Mouse (Mus musculus) layer of hippocampus, adult 11-12 months (tissue): ENCODE data around the gene Bcas1.

Source experiments
- DNase-seq: peaks from one replicate; pipeline ENCODE4 v3.0.0; 2022; ENCODE audit warnings: low spot score

Gene Bcas1

GRCm38 (mm10) chr2:170418748-170419147 is 8.9 kb downstream of the Bcas1 start:
- DNase-seq = peak; percentile 30

DNA sequence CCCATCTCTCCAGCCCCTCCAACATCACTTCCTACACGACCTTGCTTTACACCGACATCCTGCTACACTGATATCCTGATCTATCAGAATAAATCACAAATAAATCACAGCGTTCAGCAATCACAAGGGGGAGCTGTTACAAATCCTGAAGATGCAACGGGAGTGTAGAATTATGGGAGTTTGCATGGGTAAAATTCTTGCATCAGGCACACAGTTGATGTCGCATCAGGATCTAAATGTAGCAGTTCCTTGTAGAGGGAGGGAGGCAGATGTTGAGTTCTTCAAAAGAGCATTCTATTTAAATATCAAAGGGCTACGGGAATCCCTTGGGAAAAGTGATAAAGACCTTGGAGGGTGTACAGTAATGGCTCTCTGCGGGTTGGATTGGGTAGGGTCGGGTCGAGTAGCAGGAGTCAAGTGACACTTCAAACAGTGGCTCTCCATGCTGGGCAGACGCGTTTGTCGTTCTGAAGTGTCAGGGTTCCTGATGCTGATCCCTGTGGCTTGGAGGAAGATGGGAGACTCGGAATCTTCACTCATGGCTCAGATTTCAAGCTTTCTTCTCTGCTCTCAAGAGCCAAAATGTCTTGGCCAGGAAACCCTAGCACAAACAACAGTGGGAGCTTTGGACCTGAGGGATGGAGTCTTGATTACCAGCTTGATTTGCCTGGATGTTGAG is 16.0 kb downstream of the Bcas1 start:
- no peak for DNase-seq

GRCm38 (mm10) chr2:170410677-170411489 is 16.8 kb downstream of the Bcas1 start:
- DNase-seq = no peak

DNA sequence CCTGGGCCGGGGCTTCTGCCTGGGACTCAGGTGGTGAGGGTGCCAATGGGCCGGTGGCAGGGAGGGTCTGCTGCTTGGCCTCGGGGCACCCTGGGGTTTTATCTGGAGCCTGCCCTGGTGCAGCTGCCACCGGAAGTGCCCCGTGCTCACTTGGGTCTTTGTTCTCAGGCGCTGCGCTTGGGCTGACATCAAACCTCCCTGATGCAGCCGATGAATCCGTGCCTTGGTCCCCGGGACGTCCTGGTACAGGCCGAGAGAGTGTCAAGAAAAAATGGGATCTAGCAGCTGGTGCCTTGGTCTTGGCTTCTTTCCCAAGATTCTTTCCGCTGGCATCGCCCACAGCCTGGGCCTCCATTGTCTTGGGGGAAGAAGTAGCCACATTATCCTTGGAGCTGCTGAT is 21.2 kb downstream of the Bcas1 start:
- peak; percentile 63 for DNase-seq

DNA sequence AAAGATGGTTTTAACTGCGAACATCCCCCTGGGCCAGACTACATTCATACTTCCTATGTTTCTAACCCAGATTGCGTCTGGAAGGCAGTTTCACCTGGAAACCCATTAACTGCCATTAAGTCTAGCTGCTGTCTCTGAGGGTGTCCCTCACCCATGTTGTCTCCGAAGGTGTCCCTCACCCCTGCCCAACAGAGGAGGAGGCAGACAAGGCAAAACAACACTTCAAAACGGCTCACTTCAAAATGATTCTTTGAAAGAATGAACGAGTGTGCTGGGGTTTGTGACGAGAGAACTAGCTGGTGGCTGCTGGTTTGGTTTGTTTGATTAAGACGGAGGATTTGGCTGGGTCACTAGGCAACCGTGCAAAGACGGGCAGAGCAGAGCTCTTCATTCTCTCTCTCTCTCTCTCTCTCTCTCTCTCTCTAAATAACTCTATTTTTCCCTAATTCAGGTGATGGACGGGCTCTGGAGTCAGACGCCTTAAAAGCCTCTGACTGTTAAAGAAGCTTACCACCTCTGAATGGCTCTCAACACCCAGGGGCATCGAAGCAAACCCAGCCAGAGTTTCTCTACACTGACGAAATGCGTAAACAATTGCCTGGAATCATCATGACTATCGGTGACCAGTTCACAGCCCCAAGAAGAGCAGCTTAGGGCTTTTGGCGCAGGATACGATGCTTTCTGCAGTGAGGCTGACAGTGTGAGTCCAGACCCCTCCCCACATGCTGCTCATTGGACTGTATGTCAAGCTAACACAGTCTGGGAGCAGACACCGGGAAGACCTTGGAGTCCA is 22.7 kb downstream of the Bcas1 start:
- DNase-seq = no peak

DNA sequence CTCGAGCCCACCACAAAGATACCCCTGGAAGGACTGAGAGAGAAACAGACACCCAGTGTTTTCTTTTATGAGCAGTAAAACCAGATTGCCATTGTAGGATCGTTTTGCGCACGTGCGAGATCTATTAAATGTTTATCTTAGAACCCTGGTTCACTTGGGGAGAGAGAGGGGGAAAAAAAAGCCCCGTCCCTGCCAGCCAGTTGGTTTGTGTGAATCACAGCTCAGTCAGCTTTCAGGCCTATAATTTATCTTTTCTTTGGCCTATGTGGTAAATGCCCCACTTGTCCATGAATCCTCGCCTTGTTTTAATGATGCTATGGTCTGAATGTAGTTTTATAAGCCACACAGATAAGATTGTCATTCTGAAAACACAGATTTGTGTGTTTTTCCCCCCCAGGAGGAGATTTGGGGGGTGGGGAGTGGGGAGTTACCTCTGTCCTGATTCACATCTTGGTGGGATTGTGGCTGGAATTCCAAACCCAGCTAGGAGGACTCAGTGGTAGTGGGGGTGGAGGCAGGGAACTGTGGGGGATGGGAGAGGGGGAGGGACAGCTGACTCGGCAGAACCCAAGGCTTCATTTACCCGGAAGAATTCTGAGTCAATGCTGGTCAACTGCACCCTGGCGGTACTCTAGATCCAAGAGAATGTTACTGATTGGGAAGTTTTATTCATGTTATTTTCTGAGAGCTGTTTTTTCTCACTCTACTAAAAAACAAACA is 23.8 kb downstream of the Bcas1 start:
- no peak for DNase-seq

- DNase-seq = peak; percentile 73
These were observed 26.3 kb downstream of the Bcas1 start for GRCm38 (mm10) chr2:170401211-170401799.

DNA sequence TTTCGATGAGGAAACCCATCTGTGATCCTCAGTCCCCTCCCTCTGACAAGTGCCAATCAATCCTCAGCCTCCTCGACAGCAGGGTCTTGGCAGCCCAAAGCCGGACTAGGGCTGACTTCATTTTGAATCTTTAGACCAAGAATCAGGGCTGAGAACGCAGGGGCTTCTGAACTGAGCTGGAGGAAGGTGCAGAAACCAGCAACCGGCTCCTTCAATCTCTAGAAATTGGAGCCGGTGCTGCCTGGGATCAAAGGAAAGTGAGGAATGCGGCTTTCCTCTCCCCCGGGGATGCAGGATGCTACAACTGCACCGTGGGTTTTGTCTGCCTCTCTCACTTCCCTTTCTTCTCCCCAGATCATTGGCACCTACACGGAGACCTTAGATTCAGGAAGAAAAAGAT is 27.0 kb downstream of the Bcas1 start:
- no peak for DNase-seq

DNA sequence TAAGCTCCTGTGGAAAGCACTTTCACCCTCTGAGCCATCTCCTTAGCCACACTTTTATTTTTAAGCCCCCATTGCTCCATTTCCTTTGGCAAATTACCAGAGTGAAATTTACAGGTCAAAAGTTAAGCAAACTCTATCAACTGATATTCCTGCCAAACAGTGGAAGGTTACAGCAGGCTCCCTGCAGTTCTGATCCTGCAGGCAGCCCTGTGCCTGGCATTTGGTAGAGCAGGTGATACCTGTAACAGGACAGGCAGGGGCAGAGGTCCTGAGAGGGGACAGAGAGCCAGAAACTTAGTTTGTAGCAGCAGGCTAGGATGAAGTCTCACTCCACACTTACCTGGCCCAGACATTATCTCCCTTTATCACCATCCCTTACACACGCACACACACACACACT is 35.7 kb downstream of the Bcas1 start:
- DNase-seq = no peak

DNA sequence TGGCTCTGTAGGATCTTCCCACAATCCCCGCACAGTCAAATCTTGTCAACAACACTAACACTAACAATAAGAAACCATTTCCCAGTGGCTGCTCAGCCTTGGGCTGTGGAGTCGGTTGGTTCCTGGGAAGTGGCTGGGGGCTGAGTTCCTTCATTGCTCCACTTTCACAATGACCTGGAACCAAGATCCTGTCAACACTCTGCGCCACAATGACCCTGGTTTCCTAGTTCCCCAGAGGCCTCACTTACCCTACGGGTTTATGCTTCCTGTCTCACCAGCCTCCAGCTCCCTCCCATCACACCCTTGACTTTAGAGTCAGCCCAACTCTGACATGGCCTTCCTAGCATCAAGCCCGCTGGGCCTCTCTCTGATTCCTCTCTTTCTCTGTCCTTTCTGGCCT is 39.3 kb downstream of the Bcas1 start:
- DNase-seq = no peak

GRCm38 (mm10) chr2:170385556-170385955 is 42.1 kb downstream of the Bcas1 start:
- DNase-seq = no peak

- DNase-seq = no peak
These were observed 42.9 kb downstream of the Bcas1 start for GRCm38 (mm10) chr2:170384770-170385169.

GRCm38 (mm10) chr2:170373391-170373790 is 54.3 kb downstream of the Bcas1 start:
- DNase-seq = no peak

DNA sequence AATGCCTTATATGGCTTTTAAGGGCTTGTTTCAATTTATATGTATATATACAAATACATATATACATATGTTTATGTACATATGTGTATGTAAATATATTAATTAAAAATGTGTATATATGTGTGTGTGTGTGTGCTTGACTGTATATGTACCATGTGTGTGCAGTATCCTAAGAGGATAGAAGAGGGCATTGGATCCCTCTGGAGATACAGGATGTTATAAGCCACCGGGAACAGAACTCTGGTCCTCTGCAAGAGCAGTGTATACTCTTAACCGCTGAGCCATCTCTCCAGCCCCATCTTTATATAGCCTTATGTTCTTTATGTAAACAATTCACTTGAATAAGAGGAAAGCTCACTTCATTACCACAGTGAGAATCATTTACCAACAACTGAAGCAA is 62.0 kb downstream of the Bcas1 start:
- DNase-seq = no peak

GRCm38 (mm10) chr2:170365271-170365670 is 62.4 kb downstream of the Bcas1 start:
- no peak for DNase-seq

DNA sequence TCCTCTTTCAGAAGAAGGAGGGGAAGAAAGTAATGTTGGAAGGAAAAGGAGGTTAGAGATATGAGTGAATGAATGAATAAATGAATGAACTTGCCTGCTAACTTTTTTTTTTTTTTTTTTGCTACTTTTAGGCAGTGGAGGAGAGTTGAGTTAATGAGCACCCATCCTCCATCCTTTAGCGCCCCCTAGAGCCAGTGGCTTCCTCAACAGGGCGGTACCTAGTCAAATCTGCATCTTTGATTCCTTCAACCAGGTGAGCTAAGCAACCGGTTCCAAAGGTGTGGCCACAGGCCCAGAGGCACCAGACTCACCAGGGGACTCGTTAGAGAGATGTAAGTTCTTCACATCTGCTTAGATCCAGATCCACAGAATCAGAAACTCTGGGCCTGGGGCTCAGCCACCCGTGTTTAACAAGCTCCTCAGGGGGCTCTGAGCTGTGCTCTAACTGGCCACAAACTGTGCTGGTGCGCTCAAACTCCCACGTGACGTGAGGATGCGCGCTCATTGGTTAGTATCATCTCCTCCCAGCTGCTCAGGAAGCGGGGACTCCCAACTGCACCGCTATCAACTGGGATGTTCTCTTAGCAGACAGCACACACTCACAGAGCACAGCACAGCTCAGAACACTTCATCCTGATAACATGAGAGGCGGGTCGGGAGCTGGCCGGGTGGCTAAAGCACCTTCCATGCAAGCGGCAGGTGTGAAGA is 70.8 kb downstream of the Bcas1 start:
- DNase-seq = no peak

GRCm38 (mm10) chr2:170354963-170355367 is 72.7 kb downstream of the Bcas1 start:
- peak; percentile 88 for DNase-seq

DNA sequence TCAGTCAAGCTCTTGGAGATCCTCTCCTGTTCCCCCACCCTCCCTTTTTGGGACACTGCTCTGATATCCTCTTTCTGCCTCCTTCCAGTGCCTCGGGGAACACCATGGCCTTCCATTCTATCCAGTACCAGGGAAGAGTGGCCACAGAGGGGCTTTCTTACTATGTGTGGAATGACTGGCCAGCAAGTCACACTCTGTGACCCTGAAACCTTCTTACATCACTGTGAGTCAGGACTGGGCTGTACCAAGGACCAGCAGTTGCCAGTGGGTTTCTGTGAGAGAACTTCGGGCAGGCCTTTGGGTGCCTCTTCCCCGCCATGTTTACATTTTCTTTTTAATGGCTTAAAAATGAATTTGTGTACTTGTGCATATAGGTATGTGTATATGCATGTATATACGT is 75.4 kb downstream of the Bcas1 start:
- no peak for DNase-seq

DNA sequence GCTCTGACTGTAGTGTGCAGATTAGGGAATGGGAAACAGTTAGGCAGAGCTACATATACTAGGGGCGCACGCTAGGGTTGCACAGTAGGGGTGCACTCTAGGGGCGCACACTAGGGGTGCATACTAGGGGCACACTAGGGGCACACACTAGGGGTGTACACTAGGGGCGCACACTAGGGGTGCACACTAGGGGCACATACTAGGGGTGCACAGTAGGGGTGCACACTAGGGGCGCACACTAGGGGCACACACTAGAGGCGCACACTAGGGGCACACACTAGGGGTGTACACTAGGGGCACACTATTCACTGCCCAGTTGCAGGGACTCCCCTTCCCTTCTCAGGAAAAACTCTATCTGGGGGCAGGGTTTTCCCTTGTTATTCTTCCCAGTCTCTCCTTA is 75.8 kb downstream of the Bcas1 start:
- DNase-seq = no peak

GRCm38 (mm10) chr2:170349784-170350183 is 77.9 kb downstream of the Bcas1 start:
- no peak for DNase-seq

- no peak for DNase-seq
These were observed 78.5 kb downstream of the Bcas1 start for GRCm38 (mm10) chr2:170349096-170349495.
